Mouse (Mus musculus): ENCODE data around the gene Ptgr1. TPM values are rescaled to one million over a fixed set of nuclear protein-coding genes. Genes with fewer than 3 reads are reported as not detected.

The Ptgr1 gene
- total RNA-seq, 2 experiments from 2014 or later, result 3.6 to 4.2 TPM

DNA sequence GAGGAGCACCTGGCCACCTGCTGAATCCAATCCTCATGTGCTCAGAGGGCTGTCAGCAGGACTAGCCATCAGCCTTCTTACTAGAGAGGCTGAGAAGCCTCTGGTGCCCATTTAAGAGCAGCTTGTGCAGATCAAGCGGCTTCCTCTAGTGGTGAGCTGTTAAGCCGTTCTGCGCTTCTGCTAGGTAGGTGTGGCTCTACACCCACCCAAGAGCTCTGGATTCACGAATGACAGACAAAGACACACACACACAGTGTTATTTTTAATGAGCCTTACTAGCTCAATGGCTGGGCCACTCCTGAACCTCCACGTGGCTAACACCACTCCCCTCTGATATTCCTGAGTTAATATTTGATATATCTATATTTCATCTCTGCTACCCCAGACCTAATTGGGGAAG, 61.3 kb downstream of the Ptgr1 start:
- no peak for DNase-seq

- no peak for DNase-seq
Observed at GRCm38 (mm10) chr4:58923933-58924332, 63.0 kb downstream of the Ptgr1 start.

Other genes starting within 250 kb of the Ptgr1 start
- gene Olfr267, start 199.4 kb downstream of the Ptgr1 start, total RNA-seq (2021), result under 1 TPM; 0.32 to 0.35 TPM
- gene Ecpas, start 74.4 kb downstream of the Ptgr1 start, total RNA-seq (2021), result 100 to 1,000 TPM; 120 to 127 TPM
- 10 to 100 TPM; 43.7 to 45.2 TPM for gene Zkscan16, start 43.5 kb downstream of the Ptgr1 start, total RNA-seq (2021)
- 1 to 10 TPM; 4.4 to 6.6 TPM for gene Dnajc25, start 7.9 kb upstream of the Ptgr1 start, total RNA-seq (2021)
- gene Gm20503, start 16.1 kb upstream of the Ptgr1 start, total RNA-seq (2021), result 1 to 10 TPM; 1.1 to 2.8 TPM
- gene Gng10, start 48.0 kb upstream of the Ptgr1 start, total RNA-seq (2021), result 100 to 1,000 TPM in 1 of 2 experiments, 10 to 100 TPM in 1; 95.6 to 105 TPM
- gene AI481877, start 151.9 kb upstream of the Ptgr1 start, total RNA-seq (2021), result not detected
- 10 to 100 TPM; 67.3 to 75.2 TPM for gene Ugcg, start 202.1 kb upstream of the Ptgr1 start, total RNA-seq (2021)

Data from layer of hippocampus, postnatal 36 days (tissue).